Mouse (Mus musculus) CH12.LX (cell line): Measurements from ENCODE around the gene Rfc1. TPM values are rescaled to one million over a fixed set of nuclear protein-coding genes. Genes with fewer than 3 reads are reported as not detected.
A peak's percentile ranks its signal among the peaks of the same experiment; 100 is the strongest.

ENCODE experiments used
- DNase-seq: peaks from one replicate; pipeline ENCODE4 v3.0.0-alpha.2; 2013; ENCODE audit errors: extremely low read depth
- H3K27ac ChIP-seq: 2 replicates; pipeline ENCODE4 v1.5.1; 2012; ENCODE audit warnings: low read depth, mild to moderate bottlenecking, control low read depth, moderate library complexity; ENCODE audit not compliant: insufficient read depth
- H3K27me3 ChIP-seq: replicated peaks from 2 replicates; pipeline ENCODE3; 2012; ENCODE audit warnings: inconsistent platforms
- H3K36me3 ChIP-seq, 2 experiments: replicated peaks in 1 of 2; 2 replicates each; pipeline versions ENCODE3 to v1.6.1; 2012; ENCODE audit warnings: inconsistent platforms in 1 of 2, low read length in 1 of 2, mild to moderate bottlenecking in 1 of 2, mixed read lengths in 1 of 2, moderate library complexity in 1 of 2; ENCODE audit not compliant: control insufficient read depth in 1 of 2, insufficient read depth in 1 of 2
- H3K4me1 ChIP-seq, 2 experiments: 2 replicates each; pipeline ENCODE4 v1.6.1; 2012; ENCODE audit warnings: inconsistent platforms in 1 of 2, moderate library complexity in 1 of 2; ENCODE audit not compliant: insufficient read depth in 2 of 2, control insufficient read depth in 1 of 2
- H3K4me2 ChIP-seq: 2 replicates; pipeline ENCODE4 v1.6.1; 2012; ENCODE audit warnings: low read depth, mild to moderate bottlenecking, control low read depth; ENCODE audit not compliant: poor library complexity, insufficient read depth, severe bottlenecking
- H3K4me3 ChIP-seq, 3 experiments: fragments of 150-350 bp in 1 of 3; sonication (generic) in 1 of 3; replicated peaks in 1 of 3; 2 replicates each; pipeline versions ENCODE3 to v1.5.1; 2011 to 2012; ENCODE audit warnings: low read depth in 2 of 3, low read length in 2 of 3, mild to moderate bottlenecking in 2 of 3, moderate library complexity in 2 of 3, control low read depth in 1 of 3, improper control_type of control experiment in 1 of 3, inconsistent platforms in 1 of 3, mixed read lengths in 1 of 3; ENCODE audit not compliant: poor library complexity in 1 of 3
- H3K79me2 ChIP-seq: replicated peaks from 2 replicates; pipeline ENCODE4 v1.6.1; 2012; ENCODE audit warnings: mild to moderate bottlenecking, moderate library complexity; ENCODE audit not compliant: control insufficient read depth, poor library complexity, insufficient read depth, severe bottlenecking; ENCODE audit errors: extremely low read depth
- H3K9ac ChIP-seq: 2 replicates; pipeline ENCODE4 v1.6.1; 2012; ENCODE audit warnings: low read depth, mild to moderate bottlenecking, control low read depth, moderate library complexity; ENCODE audit not compliant: insufficient read depth
- H3K9me3 ChIP-seq: replicated peaks from 2 replicates; pipeline ENCODE3; 2012; ENCODE audit warnings: low read length, inconsistent platforms, mixed read lengths
- BHLHE40 ChIP-seq: IDR thresholded peaks from 2 replicates; pipeline ENCODE4 v1.6.1; 2011; ENCODE audit warnings: mild to moderate bottlenecking, low read depth, low read length, improper control_type of control experiment
- CHD1 ChIP-seq: IDR thresholded peaks from 2 replicates; pipeline ENCODE4 v1.6.1; 2012; ENCODE audit warnings: low read depth, low read length, improper control_type of control experiment, inconsistent platforms
- CHD2 ChIP-seq: IDR thresholded peaks from 2 replicates; pipeline ENCODE4 v1.6.1; 2011; ENCODE audit warnings: low read length, improper control_type of control experiment
- CTCF ChIP-seq, 2 experiments: IDR thresholded peaks in 1 of 2; conservative IDR thresholded peaks in 1 of 2; 2 replicates each; pipeline ENCODE4 v1.5.1; 2011 to 2012; ENCODE audit warnings: low read depth in 2 of 2, low read length in 2 of 2, improper control_type of control experiment in 1 of 2, inconsistent platforms in 1 of 2, mild to moderate bottlenecking in 1 of 2, moderate library complexity in 1 of 2
- GABPA ChIP-seq: IDR thresholded peaks from 2 replicates; pipeline ENCODE4 v1.6.1; 2012; ENCODE audit warnings: low read depth, low read length, improper control_type of control experiment, inconsistent platforms; ENCODE audit not compliant: insufficient replicate concordance
- HCFC1 ChIP-seq: IDR thresholded peaks from 2 replicates; pipeline ENCODE4 v1.6.1; 2012; ENCODE audit warnings: low read depth, mild to moderate bottlenecking, inconsistent platforms, low read length, improper control_type of control experiment
- IRF4 ChIP-seq: IDR thresholded peaks from 2 replicates; pipeline ENCODE4 v1.6.1; 2014; ENCODE audit warnings: low read depth, mild to moderate bottlenecking, inconsistent platforms, low read length, improper control_type of control experiment
- MAFK ChIP-seq: IDR thresholded peaks from 2 replicates; pipeline ENCODE4 v1.6.1; 2011; ENCODE audit warnings: low read length, improper control_type of control experiment; ENCODE audit not compliant: insufficient replicate concordance
- MEF2A ChIP-seq: IDR thresholded peaks from 2 replicates; pipeline ENCODE4 v1.6.1; 2014; ENCODE audit warnings: low read depth, mild to moderate bottlenecking, inconsistent platforms, low read length, improper control_type of control experiment, borderline replicate concordance
- NELFE ChIP-seq: IDR thresholded peaks from 2 replicates; pipeline ENCODE4 v1.6.1; 2011; ENCODE audit warnings: low read depth, low read length, improper control_type of control experiment
- NRF1 ChIP-seq: IDR thresholded peaks from 2 replicates; pipeline ENCODE4 v1.6.1; 2014; ENCODE audit warnings: low read depth, mild to moderate bottlenecking, inconsistent platforms, low read length, improper control_type of control experiment, moderate library complexity
- PAX5 ChIP-seq: IDR thresholded peaks from 2 replicates; pipeline ENCODE4 v1.6.1; 2012; ENCODE audit warnings: low read length, inconsistent platforms, mixed read lengths
- POLR2AphosphoS2 ChIP-seq: IDR thresholded peaks from 2 replicates; pipeline ENCODE4 v1.6.1; 2011; ENCODE audit warnings: low read depth, low read length, improper control_type of control experiment
- RAD21 ChIP-seq: IDR thresholded peaks from 2 replicates; pipeline ENCODE4 v1.6.1; 2011; ENCODE audit warnings: low read depth, mild to moderate bottlenecking, low read length, improper control_type of control experiment, moderate library complexity
- SIN3A ChIP-seq: IDR thresholded peaks from 2 replicates; pipeline ENCODE4 v1.6.1; 2012; ENCODE audit warnings: low read length, improper control_type of control experiment, inconsistent platforms
- SMC3 ChIP-seq: IDR thresholded peaks from 2 replicates; pipeline ENCODE4 v1.6.1; 2011; ENCODE audit warnings: low read depth, low read length, improper control_type of control experiment
- ZKSCAN1 ChIP-seq: IDR thresholded peaks from 2 replicates; pipeline ENCODE4 v1.6.1; 2012; ENCODE audit warnings: low read depth, inconsistent platforms, low read length, improper control_type of control experiment, borderline replicate concordance
- ZMIZ1 ChIP-seq: IDR thresholded peaks from 2 replicates; pipeline ENCODE4 v1.6.1; 2012; ENCODE audit warnings: low read depth, mild to moderate bottlenecking, inconsistent platforms, low read length, improper control_type of control experiment
- dilution Hi-C: fragments of 300-500 bp; cut with MboI; formaldehyde crosslinking; loops from 2 replicates; pipeline ENCODE4 v1.14.3; 2020; ENCODE audit warnings: low sequenced_read_pairs; ENCODE audit not compliant: extremely low pct_unique_long_range_greater_than_20kb, extremely low pct_ligation_motif_present
- in situ Hi-C: fragments of 300-500 bp; cut with MboI; formaldehyde crosslinking; loops from 3 replicates; pipeline ENCODE4 v1.14.3; 2019; ENCODE audit warnings: low sequenced_read_pairs, low pct_ligation_motif_present, low pct_unique_long_range_greater_than_20kb, mixed read lengths
- polyA plus RNA-seq: library from polyadenylated mRNA; unstranded; fragments of >175 nt; gene quantifications from 2 replicates; pipeline ENCODE4 v1.2.1, GENCODE M21; 2012; ENCODE audit warnings: low read depth; ENCODE audit not compliant: insufficient read length
- total RNA-seq, 2 experiments: library from RNA; depleted of rRNA; stranded (reverse); fragments of 300-350 nt in 1 of 2; fragments of >200 nt in 1 of 2; gene quantifications; 2 replicates each; pipeline ENCODE4 v1.2.3; 2012 to 2014

The Rfc1 gene
- total and polyA plus RNA-seq, 3 experiments, result 64.9 to 83.1 (median 80.8) TPM

DNA sequence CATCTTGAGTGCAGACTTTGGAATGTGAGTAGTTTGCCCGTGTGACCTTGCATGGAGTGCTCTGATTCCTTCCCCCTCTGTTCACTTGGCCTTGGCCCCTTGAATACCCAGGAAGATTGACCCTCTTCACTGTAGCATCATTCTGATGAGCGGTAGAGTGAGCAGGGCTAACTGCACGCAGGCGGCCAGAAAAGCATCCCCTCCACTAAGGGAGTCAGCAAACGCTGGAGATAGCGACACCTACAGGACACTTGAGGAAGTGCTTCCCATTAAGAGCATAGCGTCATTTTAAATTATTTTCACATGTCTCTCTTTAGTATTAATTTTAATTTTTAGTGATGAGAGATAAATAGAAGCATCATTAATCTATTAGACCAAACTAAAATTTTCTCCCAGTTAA is 122.1 kb downstream of the Rfc1 start:
- no peak overlapping the region for H3K4me2 ChIP-seq
- no peak overlapping the region for H3K27ac ChIP-seq
- no peaks in the 10 kb centered on the region for H3K27me3 ChIP-seq
- no peaks in the 10 kb centered on the region for H3K36me3 ChIP-seq
- H3K79me2 ChIP-seq, result no peaks in the 10 kb centered on the region
- in situ Hi-C loops, result no loop called here
- H3K9me3 ChIP-seq, result no peaks in the 10 kb centered on the region
- H3K9ac ChIP-seq, result no peak overlapping the region
- no peak overlapping the region for H3K4me3 ChIP-seq
- DNase-seq, result peak; percentile 39
- dilution Hi-C loops, result no loop called here
- H3K4me1 ChIP-seq, result peaks cover 3 to 4% of the 10 kb centered on the region in 2 experiments; a peak in 1 of 4 replicates
- TF ChIP-seq ZKSCAN1 (no peak), IRF4 (no peak), NRF1 (no peak), PAX5 (no peak), CHD2 (no peak), ZMIZ1 (no peak), HCFC1 (no peak), BHLHE40 (no peak), MAFK (0 out of 2 replicates have a peak, but pooled peaks have one; percentile 22), NELFE (0 out of 2 replicates have a peak, but pooled peaks have one; percentile 19), SIN3A (no peak), CHD1 (no peak), POLR2AphosphoS2 (no peak), CTCF (conservative IDR thresholded peaks at IDR 0.05 in 1 of 2, IDR thresholded peaks at IDR 0.05 in 1 of 2; ENCODE audit: low read depth in 2 of 2, low read length in 2 of 2) (peak; percentile 84 to 98), GABPA (no peak), RAD21 (peak; percentile 71), MEF2A (no peak), SMC3 (peak; percentile 74)

Other genes with a start within 250 kb of the Rfc1 start
- gene Tmem156, start 243.5 kb downstream of the Rfc1 start, total RNA-seq (2012; rRNA removed), result 7.3 and 9.1 TPM in 2 replicates
- gene Tmem156, start 243.5 kb downstream of the Rfc1 start, total RNA-seq (2014; rRNA removed), result 15.8 and 15.9 TPM in 2 replicates
- 16.6 and 20.8 TPM in 2 replicates for gene Tmem156, start 243.5 kb downstream of the Rfc1 start, polyA plus RNA-seq
- 15.7 and 20.6 TPM in 2 replicates for gene Klhl5, start 228.1 kb downstream of the Rfc1 start, total RNA-seq (2012; rRNA removed)
- 22.6 and 23.2 TPM in 2 replicates for gene Klhl5, start 228.1 kb downstream of the Rfc1 start, total RNA-seq (2014; rRNA removed)
- 27.2 and 31.7 TPM in 2 replicates for gene Klhl5, start 228.1 kb downstream of the Rfc1 start, polyA plus RNA-seq
- 1.0 and 1.4 TPM in 2 replicates for gene Wdr19, start 136.0 kb downstream of the Rfc1 start, total RNA-seq (2012; rRNA removed)
- gene Wdr19, start 136.0 kb downstream of the Rfc1 start, total RNA-seq (2014; rRNA removed), result 1.7 and 1.9 TPM in 2 replicates
- gene Wdr19, start 136.0 kb downstream of the Rfc1 start, polyA plus RNA-seq, result 1.2 and 1.5 TPM in 2 replicates
- not detected in 2 replicates for gene Klb, start 12.6 kb upstream of the Rfc1 start, total RNA-seq (2012; rRNA removed)
- gene Klb, start 12.6 kb upstream of the Rfc1 start, total RNA-seq (2014; rRNA removed), result not detected in 2 replicates
- gene Klb, start 12.6 kb upstream of the Rfc1 start, polyA plus RNA-seq, result not detected in 2 replicates
- 2,286 and 2,418 TPM in 2 replicates for gene Rpl9, start 55.8 kb upstream of the Rfc1 start, total RNA-seq (2012; rRNA removed)
- 3,292 and 3,671 TPM in 2 replicates for gene Rpl9, start 55.8 kb upstream of the Rfc1 start, total RNA-seq (2014; rRNA removed)
- 1,001 and 1,107 TPM in 2 replicates for gene Rpl9, start 55.8 kb upstream of the Rfc1 start, polyA plus RNA-seq
- 34.6 and 38.9 TPM in 2 replicates for gene Lias, start 55.8 kb upstream of the Rfc1 start, total RNA-seq (2012; rRNA removed)
- 57.7 and 66.4 TPM in 2 replicates for gene Lias, start 55.8 kb upstream of the Rfc1 start, total RNA-seq (2014; rRNA removed)
- 52.6 and 54.6 TPM in 2 replicates for gene Lias, start 55.8 kb upstream of the Rfc1 start, polyA plus RNA-seq
- gene Ugdh, start 100.3 kb upstream of the Rfc1 start, total RNA-seq (2012; rRNA removed), result 8.9 and 9.8 TPM in 2 replicates
- gene Ugdh, start 100.3 kb upstream of the Rfc1 start, total RNA-seq (2014; rRNA removed), result 40.3 and 45.7 TPM in 2 replicates
- 37.7 and 38.0 TPM in 2 replicates for gene Ugdh, start 100.3 kb upstream of the Rfc1 start, polyA plus RNA-seq
- not detected in 2 replicates for gene Gm43552, start 157.2 kb upstream of the Rfc1 start, total RNA-seq (2012; rRNA removed)
- not detected in 2 replicates for gene Gm43552, start 157.2 kb upstream of the Rfc1 start, total RNA-seq (2014; rRNA removed)
- gene Gm43552, start 157.2 kb upstream of the Rfc1 start, polyA plus RNA-seq, result 1.5 and 2.1 TPM in 2 replicates
- gene Smim14, start 201.5 kb upstream of the Rfc1 start, total RNA-seq (2012; rRNA removed), result 9.7 and 11.4 TPM in 2 replicates
- 46.4 and 50.2 TPM in 2 replicates for gene Smim14, start 201.5 kb upstream of the Rfc1 start, total RNA-seq (2014; rRNA removed)
- 19.3 and 19.7 TPM in 2 replicates for gene Smim14, start 201.5 kb upstream of the Rfc1 start, polyA plus RNA-seq
- gene Ube2k, start 201.6 kb upstream of the Rfc1 start, total RNA-seq (2012; rRNA removed), result 56.7 and 58.8 TPM in 2 replicates
- 51.4 and 54.9 TPM in 2 replicates for gene Ube2k, start 201.6 kb upstream of the Rfc1 start, total RNA-seq (2014; rRNA removed)
- gene Ube2k, start 201.6 kb upstream of the Rfc1 start, polyA plus RNA-seq, result 293 and 310 TPM in 2 replicates